Mouse (Mus musculus): ENCODE results near the gene Atrnl1. TPM values are rescaled to one million over a fixed set of nuclear protein-coding genes. Genes with fewer than 3 reads are reported as not detected.

Atrnl1 gene
- polyA plus RNA-seq, 1 experiment from 2014 or later = 4.5 TPM

GRCm38 (mm10) chr19:57816221-57816996, 205.6 kb downstream of the Atrnl1 start:
- DNase-seq (ENCODE audit: low spot score) = peak; percentile 33
- Histone ChIP-seq H3K36me3 (no peaks in the 10 kb centered on the region), H3K9me3 (no peaks in the 10 kb centered on the region), H3K4me3 (no peak overlapping the region), H3K4me1 (replicated peaks) (no peaks in the 10 kb centered on the region), H3K27ac (no peak overlapping the region), H3K27me3 (ENCODE audit: insufficient read depth, poor library complexity, severe bottlenecking) (no peaks in the 10 kb centered on the region)
- WGBS = 87% methylated on average over 17 of the region's 17 CpGs

- WGBS = 85% methylated on average over 11 of the region's 11 CpGs
- no peak overlapping the region for H3K27ac ChIP-seq
- H3K9me3 ChIP-seq = no peaks in the 10 kb centered on the region
- H3K36me3 ChIP-seq = no peaks in the 10 kb centered on the region
- no peak overlapping the region for H3K4me3 ChIP-seq
- H3K27me3 ChIP-seq (ENCODE audit: insufficient read depth, poor library complexity, severe bottlenecking) = no peaks in the 10 kb centered on the region
- H3K4me1 ChIP-seq (replicated peaks) = no peaks in the 10 kb centered on the region
- DNase-seq (ENCODE audit: low spot score) = no peak
Measured at GRCm38 (mm10) chr19:57817736-57818135, 206.9 kb downstream of the Atrnl1 start.

GRCm38 (mm10) chr19:57823446-57823845, 212.6 kb downstream of the Atrnl1 start:
- no peaks in the 10 kb centered on the region for H3K27me3 ChIP-seq (ENCODE audit: insufficient read depth, poor library complexity, severe bottlenecking)
- no peak overlapping the region for H3K27ac ChIP-seq
- H3K4me3 ChIP-seq = no peak overlapping the region
- 92% methylated on average over 4 of the region's 4 CpGs for WGBS
- no peak for DNase-seq (ENCODE audit: low spot score)
- no peaks in the 10 kb centered on the region for H3K4me1 ChIP-seq (replicated peaks)
- no peaks in the 10 kb centered on the region for H3K9me3 ChIP-seq
- H3K36me3 ChIP-seq = no peaks in the 10 kb centered on the region

GRCm38 (mm10) chr19:57825271-57826207, 214.7 kb downstream of the Atrnl1 start:
- no peak for DNase-seq (ENCODE audit: low spot score)
- Histone ChIP-seq H3K36me3 (no peaks in the 10 kb centered on the region), H3K4me1 (replicated peaks) (no peaks in the 10 kb centered on the region), H3K27ac (no peak overlapping the region), H3K9me3 (no peaks in the 10 kb centered on the region), H3K4me3 (no peak overlapping the region), H3K27me3 (ENCODE audit: insufficient read depth, poor library complexity, severe bottlenecking) (no peaks in the 10 kb centered on the region)
- 94% methylated on average over 13 of the region's 13 CpGs for WGBS

- Histone ChIP-seq H3K9me3 (no peaks in the 10 kb centered on the region), H3K4me3 (no peak overlapping the region), H3K4me1 (replicated peaks) (no peaks in the 10 kb centered on the region), H3K27me3 (ENCODE audit: insufficient read depth, poor library complexity, severe bottlenecking) (no peaks in the 10 kb centered on the region), H3K27ac (no peak overlapping the region), H3K36me3 (no peaks in the 10 kb centered on the region)
- DNase-seq (ENCODE audit: low spot score) = no peak
- WGBS = 91% methylated on average over 7 of the region's 7 CpGs
Measured at GRCm38 (mm10) chr19:57833083-57833482, 222.2 kb downstream of the Atrnl1 start.

GRCm38 (mm10) chr19:57837882-57838281, 227.0 kb downstream of the Atrnl1 start:
- no peak for DNase-seq (ENCODE audit: low spot score)
- Histone ChIP-seq H3K27ac (no peak overlapping the region), H3K9me3 (peaks cover 3% of the 10 kb centered on the region; the same call in 1 of the 2 replicates), H3K4me1 (replicated peaks) (no peaks in the 10 kb centered on the region), H3K27me3 (ENCODE audit: insufficient read depth, poor library complexity, severe bottlenecking) (no peaks in the 10 kb centered on the region), H3K36me3 (peaks cover under 1% of the 10 kb centered on the region; the same call in 1 of the 2 replicates), H3K4me3 (no peak overlapping the region)
- 91% methylated on average over 6 of the region's 6 CpGs for WGBS

GRCm38 (mm10) chr19:57838546-57838945, 227.7 kb downstream of the Atrnl1 start:
- H3K4me1 ChIP-seq (replicated peaks) = no peaks in the 10 kb centered on the region
- no peak overlapping the region for H3K4me3 ChIP-seq
- H3K27ac ChIP-seq = no peak overlapping the region
- peaks cover 6% of the 10 kb centered on the region; the same call in 1 of the 2 replicates for H3K36me3 ChIP-seq
- no peak for DNase-seq (ENCODE audit: low spot score)
- H3K27me3 ChIP-seq (ENCODE audit: insufficient read depth, poor library complexity, severe bottlenecking) = no peaks in the 10 kb centered on the region
- peaks cover 3% of the 10 kb centered on the region; the same call in 1 of the 2 replicates for H3K9me3 ChIP-seq
- 84% methylated on average over 9 of the region's 9 CpGs for WGBS

GRCm38 (mm10) chr19:57849915-57850314, 239.1 kb downstream of the Atrnl1 start:
- 77% methylated on average over 6 of the region's 7 CpGs for WGBS
- no peaks in the 10 kb centered on the region for H3K36me3 ChIP-seq
- no peaks in the 10 kb centered on the region for H3K4me1 ChIP-seq (replicated peaks)
- DNase-seq (ENCODE audit: low spot score) = no peak
- no peaks in the 10 kb centered on the region for H3K27me3 ChIP-seq (ENCODE audit: insufficient read depth, poor library complexity, severe bottlenecking)
- no peaks in the 10 kb centered on the region for H3K9me3 ChIP-seq
- no peak overlapping the region for H3K4me3 ChIP-seq
- no peak overlapping the region for H3K27ac ChIP-seq

- DNase-seq (ENCODE audit: low spot score) = no peak
- H3K27me3 ChIP-seq (ENCODE audit: insufficient read depth, poor library complexity, severe bottlenecking) = no peaks in the 10 kb centered on the region
- H3K27ac ChIP-seq = no peak overlapping the region
- peaks cover 6% of the 10 kb centered on the region; the same call in 1 of the 2 replicates for H3K4me1 ChIP-seq (replicated peaks)
- no peaks in the 10 kb centered on the region for H3K36me3 ChIP-seq
- 83% methylated on average over 4 of the region's 4 CpGs for WGBS
- no peaks in the 10 kb centered on the region for H3K9me3 ChIP-seq
- H3K4me3 ChIP-seq = no peak overlapping the region
Measured at GRCm38 (mm10) chr19:57868350-57868749, 257.5 kb downstream of the Atrnl1 start.

- no peak for DNase-seq (ENCODE audit: low spot score)
- Histone ChIP-seq H3K27me3 (ENCODE audit: insufficient read depth, poor library complexity, severe bottlenecking) (no peaks in the 10 kb centered on the region), H3K4me3 (no peak overlapping the region), H3K36me3 (no peaks in the 10 kb centered on the region), H3K4me1 (replicated peaks) (peaks cover 6% of the 10 kb centered on the region; the same call in 1 of the 2 replicates), H3K9me3 (no peaks in the 10 kb centered on the region), H3K27ac (no peak overlapping the region)
- WGBS = 83% methylated on average over 13 of the region's 13 CpGs
Measured at GRCm38 (mm10) chr19:57870871-57871270, 260.0 kb downstream of the Atrnl1 start.

GRCm38 (mm10) chr19:57876057-57876456, 265.2 kb downstream of the Atrnl1 start:
- WGBS = 93% methylated on average over 6 of the region's 6 CpGs
- Histone ChIP-seq H3K27me3 (ENCODE audit: insufficient read depth, poor library complexity, severe bottlenecking) (no peaks in the 10 kb centered on the region), H3K9me3 (0 out of 2 replicates have a peak, but pooled peaks cover 2% of the 10 kb centered on the region), H3K4me3 (no peak overlapping the region), H3K27ac (no peak overlapping the region), H3K4me1 (replicated peaks) (peaks cover under 1% of the 10 kb centered on the region; the same call in 1 of the 2 replicates), H3K36me3 (no peaks in the 10 kb centered on the region)
- no peak for DNase-seq (ENCODE audit: low spot score)

- no peak overlapping the region for H3K4me3 ChIP-seq
- no peaks in the 10 kb centered on the region for H3K27me3 ChIP-seq (ENCODE audit: insufficient read depth, poor library complexity, severe bottlenecking)
- no peaks in the 10 kb centered on the region for H3K36me3 ChIP-seq
- no peak overlapping the region for H3K27ac ChIP-seq
- no peak for DNase-seq (ENCODE audit: low spot score)
- no peaks in the 10 kb centered on the region for H3K4me1 ChIP-seq (replicated peaks)
- 97% methylated on average over 4 of the region's 4 CpGs for WGBS
- 0 out of 2 replicates have a peak, but pooled peaks cover 2% of the 10 kb centered on the region for H3K9me3 ChIP-seq
Measured at GRCm38 (mm10) chr19:57877343-57877742, 266.5 kb downstream of the Atrnl1 start.

- DNase-seq (ENCODE audit: low spot score) = no peak
- Histone ChIP-seq H3K4me3 (no peak overlapping the region), H3K27ac (no peak overlapping the region), H3K4me1 (replicated peaks) (no peaks in the 10 kb centered on the region), H3K27me3 (ENCODE audit: insufficient read depth, poor library complexity, severe bottlenecking) (no peaks in the 10 kb centered on the region), H3K9me3 (0 out of 2 replicates have a peak, but pooled peaks cover 2% of the 10 kb centered on the region), H3K36me3 (no peaks in the 10 kb centered on the region)
- 75% methylated on average over 9 of the region's 9 CpGs for WGBS
Measured at GRCm38 (mm10) chr19:57878583-57878982, 267.7 kb downstream of the Atrnl1 start.
